Mouse (Mus musculus): ENCODE data around the gene Gpc4.

GRCm38 (mm10) chrX:52193311-52193968 is 28.4 kb upstream of the Gpc4 start:
- TF ChIP-seq CTCF (IDR thresholded peaks at IDR 0.05; ENCODE audit: low read depth) (no peak), EP300 (IDR thresholded peaks at IDR 0.05; ENCODE audit: low read depth) (no peak)

Data from heart, postnatal 0 days (tissue).